Mouse (Mus musculus) CD4-positive naive resting alpha-beta T cell, adult 57 days (primary cell): ENCODE results near the gene Fam45a. TPM values are rescaled to one million over a fixed set of nuclear protein-coding genes. Genes with fewer than 3 reads are reported as not detected.

Source experiments
- total RNA-seq: library from RNA; stranded (reverse); gene quantifications from one replicate; pipeline ENCODE4 v1.2.4, GENCODE M21; 2023

Fam45a gene
- 23.9 TPM for total RNA-seq

DNA sequence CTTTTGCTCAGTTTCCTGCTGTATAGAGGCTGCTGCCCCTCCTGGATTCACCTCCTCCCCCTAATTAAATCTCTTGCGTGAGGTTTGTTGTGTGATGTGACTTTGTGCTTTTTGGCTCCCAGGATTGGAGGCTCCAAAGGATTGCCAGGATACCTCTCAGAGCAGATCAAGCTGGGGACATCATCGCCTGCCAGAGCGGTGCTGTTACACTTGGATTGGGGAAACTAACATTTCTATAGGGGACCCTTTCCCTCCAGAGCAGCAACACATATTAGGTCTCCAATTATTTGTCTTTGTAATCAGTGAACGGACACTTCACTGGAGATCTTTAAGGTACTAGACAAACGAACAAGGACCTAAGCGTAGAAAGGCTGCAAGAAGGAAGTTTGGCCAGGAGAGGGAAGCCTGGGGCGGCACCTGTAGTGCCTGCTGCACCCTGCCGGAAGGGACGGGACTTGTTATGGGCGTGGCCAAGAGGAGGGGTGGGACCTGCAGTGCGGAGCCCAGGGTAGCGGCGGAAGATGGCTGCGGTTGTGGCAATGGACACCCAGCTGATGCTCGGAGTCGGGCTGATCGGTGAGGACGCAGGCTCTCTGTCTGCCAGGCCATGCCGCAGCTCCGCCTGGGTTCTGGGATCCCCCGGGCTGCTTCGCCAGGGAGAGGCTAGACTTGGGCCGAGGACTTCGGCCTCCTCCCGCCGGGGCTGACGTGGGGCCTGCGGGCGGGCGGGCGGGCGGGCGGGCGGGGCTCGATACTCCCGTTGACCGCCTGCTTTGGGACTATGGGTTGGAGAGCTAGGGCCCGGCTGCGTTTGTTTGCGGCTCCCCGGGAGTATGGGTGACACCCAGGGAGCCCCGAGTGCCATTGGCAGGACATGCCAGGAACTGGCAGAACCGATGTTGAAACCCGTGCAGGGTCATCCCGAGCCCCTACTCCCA, at the start of gene Fam45a:
Gene Fam45a (plus strand): TSS at position 488 of the 938 bp plus-strand sequence.

DNA sequence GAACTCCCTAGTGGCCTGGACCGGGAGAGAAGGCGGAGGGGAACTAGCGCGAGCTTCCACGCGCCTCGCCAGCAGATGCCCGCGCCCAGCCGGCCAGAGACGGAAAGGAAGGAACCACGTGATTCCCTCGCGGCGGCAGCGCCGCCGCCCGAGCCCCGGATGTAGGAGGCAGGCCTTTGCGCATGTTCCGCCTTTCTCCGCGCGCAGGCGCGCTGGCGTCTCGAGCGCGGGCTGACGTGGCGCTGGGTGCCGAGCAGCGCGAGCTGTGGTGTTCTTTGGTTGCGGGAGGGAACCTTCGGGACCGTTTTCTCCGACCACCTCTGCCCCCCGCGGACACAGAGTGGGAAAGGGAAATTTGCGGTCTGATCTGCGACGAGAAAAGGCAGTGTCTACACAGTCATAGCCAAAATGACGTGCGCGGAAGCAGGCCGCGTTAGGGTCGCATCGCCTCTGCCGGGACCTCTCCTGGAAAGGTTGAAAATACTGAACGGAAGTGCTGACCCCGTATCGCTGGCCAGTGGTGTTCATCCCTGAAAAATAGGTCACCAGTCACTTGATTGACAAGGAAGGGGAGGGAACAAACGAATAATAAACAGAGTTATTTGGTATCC, 20.7 kb upstream of the Fam45a start, which contains the start of gene Eif3a:
Gene Eif3a (minus strand): TSS at position 108 of the 611 bp plus-strand sequence.

GRCm38 (mm10) chr19:60860868-60861700, 49.7 kb downstream of the Fam45a start, which contains the start of gene Sfxn4:
Sfxn4 (minus strand) TSS chr19:60861479.

DNA sequence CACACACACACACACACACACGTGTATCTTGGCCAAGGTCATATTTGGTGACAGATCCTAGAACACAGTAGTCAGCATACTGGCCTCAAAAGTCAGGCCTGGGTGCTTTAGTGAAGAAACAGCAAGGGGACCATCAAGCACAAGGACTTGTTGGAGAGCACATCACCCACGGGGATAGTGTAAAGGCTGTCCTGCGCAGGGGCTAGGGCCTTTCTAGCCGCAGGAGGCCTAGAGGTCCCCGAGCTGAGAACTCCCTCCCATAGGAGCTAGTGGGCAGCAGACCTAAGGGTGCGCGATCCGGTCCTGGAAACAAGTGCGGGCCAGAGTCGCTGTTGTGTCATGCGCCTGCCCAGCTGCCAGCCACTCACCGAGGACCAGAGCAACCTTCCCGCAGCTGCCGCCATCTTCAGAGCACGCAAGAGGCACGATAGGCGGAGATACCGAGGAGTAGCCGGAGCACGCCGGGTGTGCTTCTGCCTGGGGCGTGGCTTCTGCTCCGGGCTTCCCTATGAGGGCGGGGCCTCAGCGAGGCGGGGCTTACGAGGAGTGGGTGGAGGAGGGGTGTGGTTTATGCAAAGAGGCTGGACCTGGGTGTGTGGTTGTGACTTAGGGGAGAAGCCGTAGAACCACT, 62.8 kb downstream of the Fam45a start, which contains the start of gene Prdx3:
Gene Prdx3 (minus strand): TSS at position 493 of the 631 bp plus-strand sequence.

Other genes starting within 250 kb of the Fam45a start
- gene Cacul1, start 230.6 kb upstream of the Fam45a start, total RNA-seq: 61.6 TPM
- 4.6 TPM for gene Nanos1, start 55.6 kb upstream of the Fam45a start, total RNA-seq
- 194 TPM for gene Eif3a, start 20.9 kb upstream of the Fam45a start, total RNA-seq
- gene Sfxn4, start 49.9 kb downstream of the Fam45a start, total RNA-seq: 3.3 TPM
- gene Prdx3, start 63.0 kb downstream of the Fam45a start, total RNA-seq: 51.3 TPM
- 6.2 TPM for gene Grk5, start 78.2 kb downstream of the Fam45a start, total RNA-seq